Mouse (Mus musculus) erythroid progenitor cell, adult 5-6 weeks (primary cell): Measurements from ENCODE around the gene Rere. TPM values are rescaled to one million over a fixed set of nuclear protein-coding genes. Genes with fewer than 3 reads are reported as not detected.

Experiments
- ATAC-seq: replicated peaks from 2 replicates; pipeline ENCODE4 v1.8.0; 2016; ENCODE audit warnings: moderate number of reproducible peaks, mild to moderate bottlenecking, moderate TSS enrichment, inconsistent platforms; ENCODE audit not compliant: poor library complexity, low FRiP score, severe bottlenecking
- total RNA-seq, 2 experiments: library from RNA; stranded (forward) in 1 of 2; stranded (reverse) in 1 of 2; fragments of 150-400 nt in 1 of 2; fragments of 186-747, 209-891 nt in 1 of 2; gene quantifications; 2 replicates each; pipeline versions ENCODE4 v1.2.3 to v1.2.4; 2015 to 2017; ENCODE audit warnings: low replicate concordance in 2 of 2

The Rere gene
- total RNA-seq, 2 experiments from 2014 or later = 5.5 to 31.0 TPM

DNA sequence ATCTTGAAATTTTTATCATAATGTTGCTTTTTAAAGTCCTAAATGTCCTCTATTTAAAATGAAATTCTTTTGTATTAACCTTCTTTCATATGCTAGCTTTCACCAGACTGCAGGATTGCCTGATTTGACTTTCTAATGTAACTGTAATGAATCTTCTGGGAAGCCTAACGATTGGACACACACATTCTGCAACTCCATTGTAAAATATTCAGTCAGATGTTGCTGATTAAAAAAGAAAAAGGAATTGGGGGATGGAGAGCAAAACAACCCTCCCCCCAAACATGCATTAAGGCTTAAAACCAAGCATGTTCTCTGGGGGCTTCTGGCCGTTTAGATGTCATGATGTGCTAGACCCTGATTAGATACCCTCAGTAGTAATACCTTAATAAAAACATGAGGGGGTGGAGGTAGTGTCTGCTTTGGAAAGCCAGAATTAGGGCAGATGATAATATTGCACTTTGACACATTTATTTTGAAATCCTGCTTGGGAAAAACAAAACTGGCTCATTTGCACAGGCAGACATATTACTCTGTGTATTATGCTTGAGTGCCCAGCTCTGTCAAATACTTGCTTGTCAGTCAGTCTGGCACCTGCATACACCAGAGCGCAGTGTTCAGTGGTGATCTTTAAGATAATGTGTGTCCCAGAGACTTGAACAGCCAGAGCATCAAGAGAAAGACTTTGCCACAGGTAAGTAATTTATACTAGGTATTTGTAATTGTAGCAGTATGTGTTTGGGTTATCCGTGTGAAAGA, 52.7 kb downstream of the Rere start:
- ATAC-seq = no peak

DNA sequence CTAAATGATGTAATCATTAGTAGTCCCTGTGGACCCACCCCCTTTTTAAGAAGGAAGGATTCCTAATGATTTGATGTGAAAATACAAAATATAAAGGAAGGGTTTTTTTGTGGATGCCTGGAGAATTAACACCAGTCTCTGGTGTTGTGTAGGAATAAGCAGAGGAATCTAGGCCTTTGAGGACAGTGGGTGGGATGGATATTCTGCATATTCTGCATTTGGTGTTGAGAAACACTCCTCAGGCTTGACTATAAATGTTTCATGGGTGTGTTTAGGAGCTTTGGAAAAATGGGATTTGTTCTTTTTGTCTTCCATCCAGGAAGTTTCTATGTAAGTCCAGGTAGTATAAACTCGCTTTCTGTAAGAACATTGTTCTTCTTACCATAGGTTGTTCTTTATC, 55.8 kb downstream of the Rere start:
- no peak for ATAC-seq

GRCm38 (mm10) chr4:150338906-150339650, 57.6 kb downstream of the Rere start:
- no peak for ATAC-seq

DNA sequence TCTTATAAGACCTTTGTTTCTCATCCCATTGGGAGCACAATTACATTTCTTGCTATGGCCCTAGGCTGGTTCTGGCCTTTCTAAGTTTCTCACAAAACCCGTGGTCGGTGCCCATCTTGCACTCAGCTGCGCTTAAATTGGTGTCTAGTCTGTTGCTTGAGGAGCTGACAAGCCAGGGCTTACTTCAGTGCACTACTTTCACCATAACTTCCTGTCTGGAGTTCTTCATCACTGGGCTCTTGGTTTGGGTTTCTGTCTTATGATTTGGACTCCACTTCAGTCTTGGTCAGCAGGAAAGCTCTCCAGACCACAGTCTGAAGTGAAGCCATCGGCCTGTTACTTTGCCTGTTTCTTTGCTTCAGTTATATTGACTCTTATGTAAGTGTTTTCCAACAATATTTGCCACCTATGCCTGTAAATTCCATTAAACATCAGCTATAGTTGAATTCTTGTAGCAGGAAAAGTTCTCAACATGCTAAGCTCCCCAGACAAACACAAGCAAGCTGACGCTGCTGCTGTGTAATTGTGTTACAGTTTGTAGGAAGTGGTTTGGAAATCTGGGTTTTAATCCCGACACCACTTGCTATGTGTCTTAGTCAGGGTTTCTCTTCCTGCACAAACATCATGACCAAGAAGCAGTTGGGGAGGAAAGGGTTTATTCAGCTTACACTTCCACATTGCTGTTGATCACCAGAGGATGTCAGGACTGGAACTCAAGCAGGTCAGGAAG, 59.5 kb downstream of the Rere start:
- ATAC-seq = no peak

- no peak for ATAC-seq
Measured at GRCm38 (mm10) chr4:150344526-150344925, 63.1 kb downstream of the Rere start.

DNA sequence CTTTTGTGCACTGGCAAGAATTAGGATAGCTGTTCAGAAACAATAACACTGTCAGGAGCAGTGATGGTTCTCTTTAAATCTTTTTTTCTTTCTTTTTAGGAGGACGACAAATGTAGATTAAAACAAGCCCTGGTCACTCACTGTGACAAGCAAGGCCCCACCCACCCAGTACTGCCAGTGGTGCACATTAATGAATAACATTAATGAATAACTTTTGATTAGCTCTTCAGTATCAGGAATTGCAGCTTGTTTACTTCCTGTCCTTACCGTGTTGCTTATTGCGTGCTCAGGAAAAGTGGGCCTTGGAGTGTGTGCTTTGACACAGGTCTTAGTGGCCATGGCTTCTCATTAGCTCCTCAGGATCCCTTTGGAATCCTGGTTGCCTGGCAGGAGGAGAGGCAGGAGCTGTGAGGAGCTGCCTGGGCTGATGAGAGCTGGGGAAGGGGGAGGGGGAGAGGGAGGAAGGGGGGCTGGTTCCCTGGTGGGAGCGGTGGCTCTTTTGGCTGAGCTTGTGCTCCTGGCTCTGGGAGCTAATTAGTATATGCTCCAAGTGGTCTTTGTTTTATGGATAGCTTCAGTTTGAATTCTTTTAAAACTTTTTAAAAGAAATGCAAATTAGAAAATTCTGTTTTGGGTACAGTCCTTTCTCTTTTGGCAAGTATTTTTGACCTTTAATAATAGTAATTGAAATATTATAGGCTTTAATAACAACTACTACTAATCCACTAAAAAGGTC, 65.4 kb downstream of the Rere start:
- ATAC-seq = no peak

- no peak for ATAC-seq
Measured at GRCm38 (mm10) chr4:150347387-150347672, 65.9 kb downstream of the Rere start.

- no peak for ATAC-seq
Measured at GRCm38 (mm10) chr4:150349680-150350101, 68.2 kb downstream of the Rere start.

GRCm38 (mm10) chr4:150351419-150352075, 70.1 kb downstream of the Rere start:
- ATAC-seq = no peak

GRCm38 (mm10) chr4:150352736-150353135, 71.3 kb downstream of the Rere start:
- no peak for ATAC-seq

DNA sequence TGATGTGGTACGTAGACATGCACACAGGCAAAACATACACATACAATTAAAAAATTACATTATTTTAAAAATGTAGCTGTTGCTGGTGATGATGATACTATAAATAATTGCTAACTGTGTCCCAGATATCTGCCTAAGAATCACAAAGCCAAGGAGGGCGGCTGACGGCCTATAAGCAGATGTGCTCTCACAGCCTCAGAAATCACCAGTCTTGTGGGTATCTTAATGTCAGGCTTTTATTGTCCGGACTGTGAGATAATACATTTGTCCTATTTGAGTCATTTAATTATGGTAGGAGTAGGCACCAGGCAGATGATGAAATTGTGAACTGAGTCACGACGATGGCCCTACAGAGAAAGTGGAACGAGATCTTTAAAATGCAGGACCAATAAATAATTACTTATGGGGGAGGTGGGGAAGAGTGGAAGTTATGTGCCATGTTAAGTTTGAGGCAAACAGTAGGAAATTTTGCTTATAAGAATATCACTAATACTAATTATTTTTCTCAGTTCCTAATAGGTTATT, 72.0 kb downstream of the Rere start:
- no peak for ATAC-seq

- no peak for ATAC-seq
Measured at GRCm38 (mm10) chr4:150355801-150356200, 74.4 kb downstream of the Rere start.

DNA sequence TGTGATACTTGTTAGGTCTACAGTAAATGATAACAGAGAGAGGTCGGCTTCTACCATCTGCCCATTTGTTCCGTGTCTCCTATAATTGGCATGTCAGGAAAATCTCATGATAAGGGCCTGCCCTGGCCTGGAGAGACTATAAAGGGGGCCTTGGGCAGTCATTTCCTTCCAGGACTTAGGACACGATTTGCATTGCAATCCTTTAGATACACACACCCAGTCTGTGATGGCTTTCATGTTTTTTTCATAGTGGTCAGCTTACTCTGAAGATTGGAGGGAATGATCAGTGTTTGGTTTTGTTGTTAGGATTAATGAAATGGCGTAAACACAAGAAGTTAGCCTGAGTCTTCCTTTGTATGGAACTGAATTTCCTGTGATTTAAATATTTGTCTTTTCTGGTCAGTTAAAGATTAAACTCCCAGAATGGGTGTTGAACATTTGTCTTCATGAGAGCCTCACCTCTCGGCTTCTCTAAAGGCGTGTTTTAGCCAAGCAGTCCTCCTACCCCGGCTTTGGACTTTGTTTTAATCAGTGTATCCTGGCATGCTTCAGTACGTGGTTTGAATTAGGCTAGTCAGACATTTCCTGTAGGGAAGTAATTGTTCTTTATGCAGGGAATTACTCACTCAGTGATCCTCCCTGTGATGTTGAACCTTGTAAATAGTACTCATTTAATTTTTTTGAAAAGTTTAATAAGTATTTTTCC, 80.7 kb downstream of the Rere start:
- ATAC-seq = no peak

GRCm38 (mm10) chr4:150362858-150363257, 81.4 kb downstream of the Rere start:
- no peak for ATAC-seq

- no peak for ATAC-seq
Measured at GRCm38 (mm10) chr4:150364786-150365185, 83.3 kb downstream of the Rere start.

DNA sequence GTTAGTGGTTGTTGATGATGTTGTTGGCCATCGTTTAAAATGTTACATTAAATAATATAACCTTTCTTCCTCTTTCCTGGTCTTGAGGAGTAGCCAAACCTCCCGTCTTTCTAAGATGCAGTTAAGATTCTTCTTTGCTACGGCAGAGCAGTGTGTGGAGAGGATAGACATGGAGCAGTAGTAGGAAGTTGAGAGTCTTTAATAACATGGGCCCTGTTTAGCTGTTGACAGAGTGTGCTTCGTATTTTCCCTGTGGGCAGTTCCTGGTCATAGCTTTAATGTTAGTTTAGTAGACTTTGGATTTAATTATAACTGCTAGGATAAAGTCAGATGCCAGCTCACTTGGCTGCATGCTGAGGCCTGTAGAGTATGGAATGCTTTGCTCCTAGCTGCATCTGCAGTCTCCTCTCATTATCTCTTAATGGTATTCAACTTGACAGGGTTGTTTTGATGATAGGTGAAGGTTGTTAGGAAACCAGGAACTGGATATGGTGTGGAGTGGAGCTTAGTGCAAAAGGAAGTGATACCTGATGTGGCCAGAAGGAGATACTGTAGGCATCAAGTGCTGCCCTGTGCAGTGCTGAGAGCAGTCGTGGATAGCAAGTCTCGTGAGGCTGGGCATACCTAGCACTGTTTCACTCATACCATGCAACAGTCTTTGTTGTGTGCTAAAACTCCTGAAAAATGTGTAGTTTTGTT, 85.2 kb downstream of the Rere start:
- no peak for ATAC-seq

- peak; percentile 39 for ATAC-seq
Measured at GRCm38 (mm10) chr4:150371580-150372380, 90.3 kb downstream of the Rere start.
